Mouse (Mus musculus) MEL-GATA-1-ER (cell line): ENCODE results near the gene Txndc11.

ENCODE experiments used
- DNase-seq: peaks from one replicate; pipeline ENCODE4 v3.0.0-alpha.2; 2012; ENCODE audit warnings: low read depth; ENCODE audit errors: extremely low read depth

The Txndc11 gene

DNA sequence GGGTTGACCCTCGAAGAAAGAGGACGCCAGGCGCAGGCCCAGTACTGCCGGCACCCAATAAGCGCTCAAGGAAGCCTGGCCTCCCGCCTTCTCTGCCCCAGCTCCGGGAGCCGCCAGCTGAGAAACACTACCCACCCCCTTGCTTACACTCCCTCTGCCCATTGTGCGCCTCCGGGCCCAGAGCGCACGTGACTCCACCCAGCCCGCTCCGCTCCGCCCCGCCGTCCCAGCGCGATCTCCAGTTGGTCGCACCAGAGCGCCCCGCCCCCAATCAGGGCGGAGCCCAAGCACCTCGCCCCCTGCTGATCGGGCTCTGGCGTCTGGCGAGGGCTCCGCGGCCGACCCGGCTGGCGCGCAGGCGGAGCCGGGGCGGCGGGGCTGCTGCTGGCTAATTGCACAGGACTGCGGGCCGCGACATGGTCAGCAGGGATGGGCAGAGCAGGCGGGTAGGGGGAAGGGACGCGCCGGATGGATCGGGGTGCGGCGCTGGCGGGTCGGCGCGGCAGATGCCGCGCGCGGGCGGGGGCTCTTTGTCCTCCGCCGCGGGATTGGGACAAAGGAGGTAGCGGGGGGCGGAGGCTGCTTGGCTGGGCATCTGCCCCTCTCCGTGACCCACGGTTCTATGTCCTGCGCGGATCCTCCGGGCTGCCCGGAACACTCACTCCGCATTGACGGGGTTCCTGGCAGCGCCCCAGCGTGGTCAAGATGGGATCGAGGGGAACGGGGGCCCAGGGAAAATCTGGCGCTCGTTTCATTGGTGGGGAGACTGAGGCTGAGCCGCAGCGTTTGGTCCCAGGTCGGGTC, 68.2 kb downstream of the Txndc11 start, which contains the start of gene Litaf:
Litaf (minus strand) TSS at position 129 of the 804 bp plus-strand sequence.
- peak; percentile 68 for DNase-seq

- no peak for DNase-seq
Observed at GRCm38 (mm10) chr16:11065431-11065830, 69.0 kb downstream of the Txndc11 start.

- DNase-seq = no peak
Observed at GRCm38 (mm10) chr16:11064742-11065141, 69.7 kb downstream of the Txndc11 start.

DNA sequence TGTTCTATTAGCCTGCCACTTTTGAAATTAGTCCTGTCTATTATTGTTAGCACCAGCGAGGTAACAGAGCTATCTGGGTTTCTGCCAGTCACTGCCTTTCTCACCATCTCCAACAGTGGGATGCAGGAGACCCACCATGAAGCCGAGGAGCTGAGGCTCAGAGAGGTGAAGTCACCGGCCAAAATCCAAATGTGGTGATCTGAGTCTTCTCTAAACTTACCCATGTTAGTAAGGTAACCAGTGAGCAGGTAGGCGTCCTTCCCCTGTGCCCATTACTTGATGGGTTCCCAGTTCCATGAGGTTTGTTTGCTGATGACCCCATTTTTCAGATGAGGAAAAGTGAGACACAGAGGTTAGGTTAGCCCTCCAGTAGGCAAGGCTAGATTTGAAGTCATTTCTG, 70.1 kb downstream of the Txndc11 start:
- DNase-seq = no peak

GRCm38 (mm10) chr16:11062794-11063721, 71.4 kb downstream of the Txndc11 start:
- no peak for DNase-seq

DNA sequence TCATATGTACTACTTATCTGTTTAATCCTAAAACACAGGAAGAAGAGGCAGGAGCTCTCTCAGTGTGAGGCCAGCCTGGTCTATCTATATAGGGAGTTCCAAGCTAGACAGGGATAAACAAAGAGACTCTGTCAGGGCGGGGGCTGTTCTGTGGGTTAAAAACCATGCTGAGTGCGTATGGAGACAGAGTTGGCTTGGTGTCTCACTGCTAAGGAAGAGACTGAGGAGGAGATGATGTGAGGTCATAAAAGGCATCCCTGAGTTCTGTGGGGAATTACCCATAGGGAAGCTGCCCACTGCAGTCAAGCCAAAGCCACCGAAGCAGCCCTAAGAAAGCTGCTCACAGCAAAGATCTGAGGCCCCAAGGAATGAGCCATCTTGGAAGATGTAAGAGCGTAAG, 73.8 kb downstream of the Txndc11 start, which contains the start of gene Snn:
Snn (plus strand) TSS at position 301 of the 400 bp plus-strand sequence.
- DNase-seq = no peak

DNA sequence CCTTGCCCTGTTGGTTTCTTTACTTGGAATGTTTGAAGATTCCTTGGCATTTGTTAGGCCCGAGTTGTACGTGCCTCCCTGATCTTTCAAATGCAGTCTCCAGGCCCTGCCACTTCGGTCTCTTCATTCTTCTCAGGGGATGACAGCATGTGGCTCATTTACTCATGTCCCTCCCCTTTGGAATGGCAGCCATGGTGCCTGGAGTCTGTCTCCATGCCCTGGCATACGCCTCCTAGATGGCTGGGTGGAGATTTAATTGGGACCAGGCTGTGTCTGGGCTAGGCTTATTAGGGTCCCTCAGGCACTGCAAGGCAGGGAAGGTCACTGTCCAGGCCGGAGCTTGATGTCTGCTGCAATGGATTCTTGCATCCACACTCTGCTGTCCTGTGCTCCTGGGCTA, 78.5 kb downstream of the Txndc11 start:
- no peak for DNase-seq

- DNase-seq = no peak
Observed at GRCm38 (mm10) chr16:11054871-11055270, 79.6 kb downstream of the Txndc11 start.

- no peak for DNase-seq
Observed at GRCm38 (mm10) chr16:11054409-11054808, 80.0 kb downstream of the Txndc11 start.

DNA sequence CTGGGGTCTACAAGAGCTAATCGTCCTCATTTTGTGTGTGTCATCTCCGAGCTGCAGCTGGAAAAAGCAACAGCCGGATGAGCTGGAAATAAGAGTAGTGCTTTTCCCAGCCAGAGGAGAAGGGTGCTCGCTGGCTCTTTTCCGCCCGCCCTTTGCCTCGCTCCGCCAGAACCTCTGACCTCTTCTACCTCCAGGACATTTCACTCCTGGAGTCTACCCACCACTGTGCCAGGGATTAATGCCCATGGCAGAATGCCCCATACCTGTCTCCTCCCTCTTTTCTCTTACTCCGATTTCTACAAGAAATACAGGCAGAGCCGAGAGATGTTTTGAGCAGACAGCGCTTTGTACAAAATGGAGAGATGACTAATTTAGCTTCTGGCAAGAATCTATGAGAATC, 83.3 kb downstream of the Txndc11 start:
- DNase-seq = no peak

DNA sequence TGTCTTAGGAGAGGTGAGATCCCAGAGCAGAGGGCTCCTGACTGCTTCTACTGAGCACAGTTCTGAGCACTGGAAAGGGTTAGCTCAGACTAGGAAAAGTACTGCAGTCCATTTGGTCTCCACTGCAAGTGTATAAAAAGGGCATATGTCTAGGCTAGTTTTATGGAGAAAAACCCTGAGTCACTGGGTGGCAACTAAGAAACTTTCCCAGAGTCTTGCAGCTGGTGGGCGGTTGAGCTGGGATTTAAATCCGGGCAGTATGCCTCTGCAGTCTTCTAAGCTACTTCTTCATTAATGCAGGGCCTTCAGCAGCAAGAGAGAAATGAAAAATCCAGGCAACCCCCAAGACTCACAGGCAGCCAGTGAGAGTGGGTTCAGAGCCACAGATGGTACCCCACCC, 84.2 kb downstream of the Txndc11 start:
- DNase-seq = no peak

- no peak for DNase-seq
Observed at GRCm38 (mm10) chr16:11047130-11047529, 87.3 kb downstream of the Txndc11 start.

DNA sequence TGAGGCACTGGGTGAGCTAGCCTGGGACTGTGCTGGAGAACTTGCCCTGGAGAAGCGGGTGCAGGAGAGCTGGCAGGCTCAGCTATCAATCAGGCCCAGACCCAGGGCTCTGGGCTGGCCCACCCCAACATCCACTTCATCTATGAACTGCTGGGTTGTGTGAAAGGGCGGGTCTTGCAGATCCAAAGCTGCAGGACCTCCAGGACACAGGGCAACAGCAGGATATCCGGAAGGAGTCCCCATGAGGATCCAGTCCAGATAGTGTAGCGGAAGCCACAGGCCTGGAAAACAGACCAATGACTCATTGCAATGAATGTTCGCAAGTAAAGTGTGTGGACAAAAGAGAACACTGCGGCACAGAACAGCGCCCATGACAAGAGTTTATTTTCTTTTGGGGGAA, 88.0 kb downstream of the Txndc11 start:
- no peak for DNase-seq

GRCm38 (mm10) chr16:11043239-11043638, 91.2 kb downstream of the Txndc11 start:
- no peak for DNase-seq

DNA sequence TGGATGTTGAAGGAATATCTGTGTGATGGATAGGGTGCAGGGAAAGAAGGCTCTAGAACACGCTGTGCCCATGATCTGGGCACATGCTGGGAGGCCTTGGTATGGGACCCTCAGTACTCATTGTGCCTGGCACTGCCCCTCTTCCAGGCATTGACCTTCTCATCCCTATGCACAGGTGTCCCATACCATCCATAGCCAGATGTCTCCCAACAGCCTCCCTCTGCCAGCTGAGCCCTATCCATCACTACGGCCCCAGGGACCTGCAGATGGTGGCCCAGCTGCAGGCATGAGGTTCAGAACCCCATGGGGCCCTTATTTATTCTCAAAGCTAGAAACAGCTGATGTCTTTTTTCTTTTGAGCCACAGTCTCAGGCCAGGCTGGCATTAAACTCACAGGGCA, 93.8 kb downstream of the Txndc11 start:
- no peak for DNase-seq

- DNase-seq = peak; percentile 51
Observed at GRCm38 (mm10) chr16:11035790-11036431, 98.5 kb downstream of the Txndc11 start.

DNA sequence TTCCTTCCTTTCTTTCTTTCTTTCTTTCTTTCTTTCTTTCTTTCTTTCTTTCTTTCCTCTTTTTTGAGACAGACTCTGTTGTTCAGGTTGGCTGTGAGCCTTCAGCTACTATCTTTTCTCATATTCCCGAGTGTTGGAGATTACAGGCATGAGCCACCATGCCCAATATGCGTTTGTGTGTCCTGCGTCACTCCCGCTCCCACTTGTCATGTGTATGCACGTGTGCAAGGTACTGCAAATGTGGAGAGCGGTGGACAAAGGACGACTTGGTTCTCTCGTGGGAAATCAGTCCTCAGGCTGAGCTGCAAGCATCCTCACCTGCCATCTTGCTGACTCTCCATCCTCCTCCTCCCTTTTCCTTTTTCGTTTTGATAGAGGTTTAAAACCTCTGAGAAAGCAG, 99.2 kb downstream of the Txndc11 start:
- no peak for DNase-seq

DNA sequence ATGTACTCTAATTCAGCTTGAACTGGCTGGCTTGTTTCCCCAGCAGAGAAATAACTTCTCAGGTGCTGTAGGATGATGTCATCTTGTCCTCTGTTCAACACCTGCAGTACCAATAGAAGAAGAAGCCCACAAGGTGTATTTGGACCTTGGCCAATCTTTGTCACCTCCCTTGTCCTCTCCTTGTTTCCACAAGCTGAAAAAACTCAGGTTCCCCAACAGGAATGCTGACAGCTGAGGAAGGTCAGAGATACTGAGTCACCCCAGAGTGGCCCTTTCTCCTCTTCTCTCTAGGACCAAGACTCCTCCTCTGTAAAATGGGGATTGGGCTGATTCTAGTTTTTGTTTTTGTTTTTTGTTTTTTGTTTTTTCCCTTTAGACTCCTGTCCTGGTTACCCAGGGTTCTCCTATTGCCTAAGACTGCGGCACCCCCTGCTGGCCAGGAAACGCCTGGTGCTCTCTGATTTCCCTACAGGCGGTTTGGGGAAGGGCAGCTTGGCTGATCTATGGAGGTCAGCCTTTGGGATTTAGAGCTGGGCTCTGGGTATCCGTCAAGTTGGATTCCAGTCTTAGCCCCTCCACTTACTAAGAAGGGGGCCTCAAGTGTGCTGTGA, 100.2 kb downstream of the Txndc11 start:
- DNase-seq = peak; percentile 53

DNA sequence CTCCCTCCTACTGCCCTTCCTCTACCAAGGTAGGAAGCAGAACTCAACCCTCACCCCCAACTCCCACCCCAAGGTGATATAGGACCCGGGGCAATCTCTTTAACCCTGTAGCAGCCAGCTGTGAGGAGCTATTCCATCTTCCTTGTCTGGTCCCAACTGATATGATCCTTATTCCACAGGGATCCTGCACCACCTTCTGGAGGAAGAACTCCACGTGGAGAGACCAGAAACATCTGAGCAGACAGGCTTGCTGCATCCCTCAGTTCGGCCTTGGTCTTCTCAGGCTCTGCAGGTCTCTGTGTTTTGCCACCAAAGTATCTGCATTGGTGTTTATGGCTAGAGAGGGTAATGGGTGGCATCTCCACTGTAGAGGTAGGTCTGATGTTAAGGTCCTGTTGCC, 103.1 kb downstream of the Txndc11 start:
- no peak for DNase-seq

- DNase-seq = no peak
Observed at GRCm38 (mm10) chr16:11030844-11031243, 103.6 kb downstream of the Txndc11 start.

DNA sequence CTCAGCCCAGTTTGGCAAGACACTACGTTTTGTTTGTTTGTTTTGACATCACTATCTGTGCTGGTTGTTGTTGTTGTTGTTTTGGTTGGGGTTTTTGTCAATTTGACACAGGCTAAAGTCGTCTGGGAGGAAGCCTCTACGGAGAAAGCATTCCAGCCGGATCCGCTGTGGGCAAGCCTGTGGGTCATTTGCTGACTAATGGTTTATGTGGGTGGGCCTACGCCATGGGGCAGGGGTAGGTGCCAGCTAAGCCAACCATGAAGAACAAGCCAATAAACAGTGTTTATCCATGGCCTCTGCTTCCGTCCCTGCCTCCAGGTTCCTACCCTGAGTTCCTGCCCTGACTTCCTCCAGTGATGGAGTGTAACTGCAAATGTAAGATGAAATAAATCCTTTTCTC, 106.2 kb downstream of the Txndc11 start:
- DNase-seq = no peak
